Mouse (Mus musculus): ENCODE measurements around the gene Gtf3c2.

- TF ChIP-seq ZC3H11A (IDR thresholded peaks at IDR 0.05; ENCODE audit: borderline replicate concordance, low read depth, low read length): no peak
- TF ChIP-seq ZNF384 (IDR thresholded peaks at IDR 0.05; ENCODE audit: low read depth, low read length): no peak
- TF ChIP-seq CHD2 (IDR thresholded peaks at IDR 0.05; ENCODE audit: low read depth, low read length): no peak
Measured at GRCm38 (mm10) chr5:31198170-31198569, 18.2 kb upstream of the Gtf3c2 start.

Data from ES-E14 (cell line).